Mouse (Mus musculus): ENCODE data around the gene Foxp1. TPM values are rescaled to one million over a fixed set of nuclear protein-coding genes. Genes with fewer than 3 reads are reported as not detected.

Foxp1 gene
- polyA plus RNA-seq, 1 experiment from 2014 or later, result 18.9 TPM

DNA sequence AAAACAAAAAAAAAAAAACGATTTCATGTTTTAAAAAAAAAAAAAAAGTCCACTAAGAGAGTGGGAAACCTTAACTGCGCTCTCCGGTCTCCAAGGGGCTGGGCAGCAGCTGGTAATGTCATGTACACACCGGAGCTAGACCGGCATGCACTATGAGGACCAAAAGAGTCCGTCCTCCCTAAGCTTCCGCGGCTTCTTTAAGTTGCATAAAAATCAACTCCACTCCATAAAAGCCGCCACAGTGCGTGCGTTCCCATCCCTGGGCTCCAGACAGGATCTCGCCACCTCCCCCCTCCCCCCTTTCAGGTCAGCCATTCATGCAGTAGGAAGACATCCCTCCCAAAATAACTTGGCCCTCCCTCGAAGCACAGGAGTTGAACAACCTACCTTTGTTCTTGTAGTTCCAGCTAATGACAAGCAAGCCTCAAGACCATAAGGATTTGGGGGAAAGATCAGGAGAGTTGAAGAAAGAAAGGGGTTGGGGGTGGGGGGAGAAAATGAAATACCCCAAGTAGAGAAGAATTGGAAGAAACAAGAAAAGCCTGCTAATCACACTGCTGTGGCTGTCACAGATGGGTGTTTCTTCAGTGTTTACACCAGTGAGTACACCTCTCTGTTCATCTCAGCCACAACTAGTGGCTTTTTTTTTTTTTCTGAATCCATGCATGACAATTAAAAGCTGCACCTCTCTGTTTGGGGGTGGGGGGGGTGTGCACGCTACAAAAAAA lies 318.3 kb downstream of the Foxp1 start:
- WGBS (ENCODE audit: insufficient replicate concordance), result 27% methylated on average over 14 of the region's 14 CpGs
- peak overlapping the region; percentile 45 for H3K27ac ChIP-seq (ENCODE audit: low read depth)
- TF ChIP-seq CTCF (IDR thresholded peaks at IDR 0.05; ENCODE audit: low read depth), result no peak
- no peak for TF ChIP-seq EP300 (IDR thresholded peaks at IDR 0.05; ENCODE audit: low read depth)

DNA sequence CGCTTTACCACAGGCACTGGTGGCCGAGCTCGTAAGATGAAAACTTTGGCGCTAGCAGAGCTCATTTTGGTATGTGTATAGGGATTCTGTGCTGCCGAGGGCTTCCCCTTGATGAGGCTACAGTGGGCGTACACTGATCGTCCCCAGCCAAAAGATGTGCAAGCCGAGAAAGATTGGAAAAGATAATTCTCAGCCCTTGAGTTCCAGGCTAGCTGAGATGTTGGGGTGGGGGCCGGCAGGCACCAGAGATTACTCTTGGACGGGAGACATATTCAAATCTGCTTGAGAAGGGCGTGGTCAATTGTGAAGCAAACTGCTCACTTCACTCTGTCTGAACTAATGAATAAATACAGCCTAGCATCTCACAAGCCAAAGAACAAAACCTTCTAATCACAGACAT lies 319.3 kb downstream of the Foxp1 start:
- no peak overlapping the region for H3K9ac ChIP-seq (replicated peaks)
- 61% methylated on average over 11 of the region's 11 CpGs for WGBS (ENCODE audit: insufficient replicate concordance)
- H3K27me3 ChIP-seq (ENCODE audit: insufficient read depth, low read length), result no peaks in the 10 kb centered on the region
- peaks cover 45% of the 10 kb centered on the region for H3K4me1 ChIP-seq (ENCODE audit: insufficient read depth)
- H3K9me3 ChIP-seq (ENCODE audit: low read length), result no peaks in the 10 kb centered on the region
- ATAC-seq (no peak), DNase-seq (no peak)
- TF ChIP-seq EP300 (IDR thresholded peaks at IDR 0.05; ENCODE audit: low read depth) (no peak), CTCF (IDR thresholded peaks at IDR 0.05; ENCODE audit: low read depth) (no peak)
- H3K36me3 ChIP-seq (replicated peaks; ENCODE audit: insufficient read depth, low read length), result no peaks in the 10 kb centered on the region
- H3K4me3 ChIP-seq (ENCODE audit: low read depth, low read length), result no peak overlapping the region
- H3K4me2 ChIP-seq (ENCODE audit: low read depth, low read length), result no peak overlapping the region
- H3K27ac ChIP-seq (ENCODE audit: low read depth), result no peak overlapping the region

More for the DNA sequence above, 318.3 kb downstream of the Foxp1 start:
- peaks cover 43% of the 10 kb centered on the region for H3K4me1 ChIP-seq (ENCODE audit: insufficient read depth)
- H3K9me3 ChIP-seq (ENCODE audit: low read length), result no peaks in the 10 kb centered on the region
- H3K36me3 ChIP-seq (replicated peaks; ENCODE audit: insufficient read depth, low read length), result no peaks in the 10 kb centered on the region
- 0 out of 2 replicates have a peak overlapping the region, but pooled peaks have one; percentile 1 for H3K4me3 ChIP-seq (ENCODE audit: low read depth, low read length)
- no peaks in the 10 kb centered on the region for H3K27me3 ChIP-seq (ENCODE audit: insufficient read depth, low read length)
- no peak for DNase-seq
- no peak overlapping the region; the same call in 1 of the 2 replicates for H3K9ac ChIP-seq (replicated peaks)
- ATAC-seq, result no peak
- H3K4me2 ChIP-seq (ENCODE audit: low read depth, low read length), result peak overlapping the region; percentile 47

DNA sequence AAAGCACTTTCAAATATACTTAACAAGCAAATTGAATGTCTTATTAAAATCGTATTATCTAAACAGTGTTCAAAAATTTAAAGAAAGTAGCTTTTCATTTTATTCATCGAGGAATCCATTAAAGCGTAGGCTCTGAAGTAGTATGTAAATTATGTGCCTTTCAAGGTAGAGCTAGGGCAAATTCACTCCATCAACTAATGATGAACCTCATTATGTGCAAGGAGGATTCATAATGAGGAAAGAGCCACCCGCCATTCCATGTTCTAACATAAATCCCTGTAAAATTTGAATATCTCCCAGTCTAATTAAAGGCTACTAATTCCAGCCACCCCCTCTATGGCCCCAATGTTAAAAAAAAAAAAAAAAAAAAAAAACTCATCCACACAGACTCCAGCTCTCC lies 319.7 kb downstream of the Foxp1 start:
- no peak for DNase-seq
- Histone ChIP-seq H3K36me3 (replicated peaks; ENCODE audit: insufficient read depth, low read length) (no peaks in the 10 kb centered on the region), H3K27ac (ENCODE audit: low read depth) (no peak overlapping the region), H3K27me3 (ENCODE audit: insufficient read depth, low read length) (no peaks in the 10 kb centered on the region), H3K4me1 (ENCODE audit: insufficient read depth) (peaks cover 45% of the 10 kb centered on the region), H3K9ac (replicated peaks) (no peak overlapping the region), H3K4me3 (ENCODE audit: low read depth, low read length) (no peak overlapping the region), H3K4me2 (ENCODE audit: low read depth, low read length) (no peak overlapping the region), H3K9me3 (ENCODE audit: low read length) (no peaks in the 10 kb centered on the region)
- no peak for TF ChIP-seq EP300 (IDR thresholded peaks at IDR 0.05; ENCODE audit: low read depth)
- no peak for TF ChIP-seq CTCF (IDR thresholded peaks at IDR 0.05; ENCODE audit: low read depth)
- 84% methylated on average over 4 of the region's 4 CpGs for WGBS (ENCODE audit: insufficient replicate concordance)
- no peak for ATAC-seq

DNA sequence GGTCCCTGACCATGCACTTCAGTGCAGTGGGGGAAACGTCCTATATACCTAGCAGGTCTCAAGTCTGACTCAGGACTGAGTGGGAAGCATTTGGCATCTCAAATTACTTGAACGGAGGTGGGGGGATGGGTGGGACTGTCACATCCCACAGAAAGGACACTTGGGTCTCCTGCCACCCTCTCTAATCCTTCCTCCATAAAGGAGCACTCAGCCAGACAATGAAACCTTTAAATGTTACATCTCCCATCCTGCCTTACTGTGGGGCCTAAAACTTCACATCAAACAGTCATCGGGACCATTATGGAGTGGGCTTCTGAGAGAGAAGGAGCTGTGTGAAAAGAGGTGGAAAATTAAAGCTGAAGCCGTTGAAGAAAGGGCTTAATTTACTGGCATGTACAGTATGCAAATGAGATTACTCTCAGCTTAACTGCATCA lies 321.2 kb downstream of the Foxp1 start:
- H3K4me3 ChIP-seq (ENCODE audit: low read depth, low read length), result no peak overlapping the region
- H3K4me2 ChIP-seq (ENCODE audit: low read depth, low read length), result no peak overlapping the region
- H3K36me3 ChIP-seq (replicated peaks; ENCODE audit: insufficient read depth, low read length), result no peaks in the 10 kb centered on the region
- ATAC-seq (no peak), DNase-seq (no peak)
- H3K9me3 ChIP-seq (ENCODE audit: low read length), result no peaks in the 10 kb centered on the region
- WGBS (ENCODE audit: insufficient replicate concordance), result 40% methylated on average over 4 of the region's 4 CpGs
- TF ChIP-seq EP300 (IDR thresholded peaks at IDR 0.05; ENCODE audit: low read depth) (no peak), CTCF (IDR thresholded peaks at IDR 0.05; ENCODE audit: low read depth) (no peak)
- H3K9ac ChIP-seq (replicated peaks), result no peak overlapping the region
- H3K27ac ChIP-seq (ENCODE audit: low read depth), result no peak overlapping the region
- H3K4me1 ChIP-seq (ENCODE audit: insufficient read depth), result peaks cover 35% of the 10 kb centered on the region
- H3K27me3 ChIP-seq (ENCODE audit: insufficient read depth, low read length), result no peaks in the 10 kb centered on the region

DNA sequence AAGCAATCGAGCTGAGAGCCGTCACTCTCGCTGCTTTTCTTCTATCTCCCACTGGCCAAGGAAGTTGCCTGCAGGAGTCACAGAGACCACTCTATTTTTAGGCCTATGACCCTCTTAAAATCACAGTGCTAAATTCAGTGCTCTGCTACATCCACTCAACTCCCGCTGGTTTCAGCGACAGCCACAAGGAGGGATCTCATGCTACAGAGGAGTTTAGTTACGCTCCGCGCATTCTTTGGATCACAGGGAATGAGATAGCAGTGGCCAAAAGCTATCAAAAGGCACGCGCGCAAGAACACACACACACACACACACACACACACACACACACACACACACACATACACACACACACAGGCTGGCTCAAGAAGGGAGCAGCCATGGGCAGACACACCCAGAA lies 321.9 kb downstream of the Foxp1 start:
- H3K27me3 ChIP-seq (ENCODE audit: insufficient read depth, low read length), result no peaks in the 10 kb centered on the region
- H3K9ac ChIP-seq (replicated peaks), result no peak overlapping the region
- DNase-seq (no peak), ATAC-seq (no peak)
- H3K36me3 ChIP-seq (replicated peaks; ENCODE audit: insufficient read depth, low read length), result no peaks in the 10 kb centered on the region
- no peaks in the 10 kb centered on the region for H3K9me3 ChIP-seq (ENCODE audit: low read length)
- H3K4me1 ChIP-seq (ENCODE audit: insufficient read depth), result peaks cover 28% of the 10 kb centered on the region
- 55% methylated on average over 11 of the region's 11 CpGs for WGBS (ENCODE audit: insufficient replicate concordance)
- no peak overlapping the region for H3K4me2 ChIP-seq (ENCODE audit: low read depth, low read length)
- no peak overlapping the region for H3K27ac ChIP-seq (ENCODE audit: low read depth)
- no peak overlapping the region for H3K4me3 ChIP-seq (ENCODE audit: low read depth, low read length)
- TF ChIP-seq CTCF (IDR thresholded peaks at IDR 0.05; ENCODE audit: low read depth) (no peak), EP300 (IDR thresholded peaks at IDR 0.05; ENCODE audit: low read depth) (no peak)

DNA sequence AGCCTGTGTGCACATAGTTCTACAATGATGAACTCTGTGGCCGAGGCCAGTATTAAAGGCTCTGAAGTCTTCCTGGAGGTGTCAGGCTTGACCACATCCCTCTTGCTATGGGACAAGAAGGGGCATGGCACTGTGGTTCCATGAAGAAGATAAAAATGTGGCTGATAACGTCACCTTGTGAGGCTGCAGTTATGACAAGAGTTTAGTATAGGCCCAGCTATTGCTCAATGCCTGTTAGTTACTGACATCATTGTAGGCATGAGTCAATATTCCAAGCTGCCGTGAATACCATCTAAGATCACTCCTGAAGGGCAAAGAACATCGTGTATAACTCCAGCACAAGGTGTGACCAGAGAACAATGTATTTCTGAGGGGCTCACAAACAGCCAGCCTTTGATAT lies 323.2 kb downstream of the Foxp1 start:
- DNase-seq (no peak), ATAC-seq (peak; percentile 87)
- Histone ChIP-seq H3K9ac (replicated peaks) (no peak overlapping the region), H3K4me3 (ENCODE audit: low read depth, low read length) (no peak overlapping the region), H3K27ac (ENCODE audit: low read depth) (peak overlapping the region; percentile 66), H3K9me3 (ENCODE audit: low read length) (no peaks in the 10 kb centered on the region), H3K4me2 (ENCODE audit: low read depth, low read length) (no peak overlapping the region), H3K27me3 (ENCODE audit: insufficient read depth, low read length) (no peaks in the 10 kb centered on the region), H3K4me1 (ENCODE audit: insufficient read depth) (peaks cover 21% of the 10 kb centered on the region), H3K36me3 (replicated peaks; ENCODE audit: insufficient read depth, low read length) (no peaks in the 10 kb centered on the region)
- WGBS (ENCODE audit: insufficient replicate concordance), result 36% methylated on average over 4 of the region's 4 CpGs
- TF ChIP-seq CTCF (IDR thresholded peaks at IDR 0.05; ENCODE audit: low read depth) (no peak), EP300 (IDR thresholded peaks at IDR 0.05; ENCODE audit: low read depth) (peak; percentile 39; the same call in 1 of the 2 replicates)
